8 mouse cellular contexts compared by ENCODE assay signal in the genomic region with DNA sequence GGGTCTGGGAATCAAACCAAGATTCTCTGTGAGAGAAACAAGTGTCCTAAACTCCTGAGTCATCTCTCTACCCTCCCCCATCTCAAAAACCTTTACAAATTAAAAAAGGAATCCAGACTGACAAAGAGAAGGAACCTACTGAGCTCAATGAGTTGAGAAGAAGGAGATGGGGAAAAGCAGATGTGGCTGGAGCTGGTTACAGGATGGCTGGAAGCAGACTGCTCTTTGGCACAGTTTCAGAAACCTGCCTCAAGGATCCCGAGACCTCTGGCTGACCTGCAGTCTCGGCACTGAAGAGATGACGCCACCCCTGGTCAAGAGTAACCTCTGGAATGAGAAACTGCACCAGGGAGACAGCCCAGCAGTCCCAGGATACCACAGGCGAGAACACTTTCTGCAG.
DNase-seq lines count a peak whose midpoint lies in the region; ATAC-seq and TF ChIP-seq lines count a peak whose summit lies in the region.

No protein-coding gene starts in this region.

- H3K4me1 ChIP-seq in heart, embryonic 10.5 days: peaks cover 32% of the 10 kb centered on the region
- peaks cover 14% of the 10 kb centered on the region; the same call in 1 of the 2 replicates for H3K4me1 ChIP-seq in heart, postnatal 0 days (ENCODE audit: control insufficient read depth, insufficient read depth)
- H3K4me1 ChIP-seq in forebrain, embryonic 10.5 days: peaks cover 24% of the 10 kb centered on the region

- no peak overlapping the region for H3K27ac ChIP-seq in heart, embryonic 10.5 days
- H3K27ac ChIP-seq in heart, postnatal 0 days (ENCODE audit: low read depth): no peak overlapping the region
- no peak overlapping the region for H3K27ac ChIP-seq in forebrain, embryonic 10.5 days

- no peaks in the 10 kb centered on the region for H3K27me3 ChIP-seq in heart, embryonic 10.5 days (ENCODE audit: insufficient read depth, poor library complexity, severe bottlenecking)
- H3K27me3 ChIP-seq in heart, postnatal 0 days (ENCODE audit: control insufficient read depth, insufficient read depth, low read length): no peaks in the 10 kb centered on the region
- no peaks in the 10 kb centered on the region for H3K27me3 ChIP-seq in forebrain, embryonic 10.5 days (ENCODE audit: poor library complexity, severe bottlenecking)

- TF ChIP-seq CTCF in heart, postnatal 0 days (IDR thresholded peaks at IDR 0.05; ENCODE audit: low read depth): no peak

- no peaks in the 10 kb centered on the region for H3K9me3 ChIP-seq in heart, embryonic 10.5 days
- no peaks in the 10 kb centered on the region for H3K9me3 ChIP-seq in heart, postnatal 0 days (replicated peaks; ENCODE audit: control insufficient read depth, low read length)
- no peaks in the 10 kb centered on the region for H3K9me3 ChIP-seq in forebrain, embryonic 10.5 days

- no peak; the same call in 1 of the 2 replicates for ATAC-seq in heart, postnatal 0 days (ENCODE audit: insufficient read depth, low read depth)
- ATAC-seq in activated CD4-positive, CD25-positive, alpha-beta regulatory T cell, adult 4 months: no peak
- ATAC-seq in cerebellum, adult (ENCODE audit: insufficient number of reproducible peaks, low FRiP score, low TSS enrichment): no peak

- 30% methylated on average over 4 of the region's 4 CpGs for WGBS in heart, embryonic 10.5 days
- WGBS in heart, postnatal 0 days: 16% methylated on average over 4 of the region's 4 CpGs
- WGBS in forebrain, embryonic 10.5 days: 54% methylated on average over 4 of the region's 4 CpGs

- H3K4me3 ChIP-seq in heart, embryonic 10.5 days: no peak overlapping the region
- H3K4me3 ChIP-seq in heart, postnatal 0 days (ENCODE audit: low read depth, low read length): no peak overlapping the region
- H3K4me3 ChIP-seq in forebrain, embryonic 10.5 days: no peak overlapping the region

- TF ChIP-seq EP300 in heart, postnatal 0 days (IDR thresholded peaks at IDR 0.05; ENCODE audit: low read depth): no peak

- DNase-seq in heart, adult 18-20 months: peak; percentile 39 to 64
- no peak for DNase-seq in heart, embryonic 10.5 days (ENCODE audit: low spot score)
- DNase-seq in adrenal gland, adult 8-10 months: peak; percentile 71
- DNase-seq in heart, postnatal 0 days (ENCODE audit: low spot score): peak; percentile 42
- peak; percentile 50 for DNase-seq in lung, postnatal 25 days (ENCODE audit: low spot score)
- no peak for DNase-seq in forebrain, embryonic 10.5 days (ENCODE audit: extremely low spot score, low spot score)

- H3K9ac ChIP-seq in heart, postnatal 0 days (replicated peaks; ENCODE audit: low read depth, low read length): no peak overlapping the region

- no peak overlapping the region for H3K4me2 ChIP-seq in heart, postnatal 0 days (ENCODE audit: low read depth, low read length)

- H3K36me3 ChIP-seq in heart, embryonic 10.5 days: no peaks in the 10 kb centered on the region
- H3K36me3 ChIP-seq in heart, postnatal 0 days (replicated peaks; ENCODE audit: control insufficient read depth, insufficient read depth, low read length): no peaks in the 10 kb centered on the region
- H3K36me3 ChIP-seq in forebrain, embryonic 10.5 days (replicated peaks): no peaks in the 10 kb centered on the region

Comparison
In these comparisons a context has a peak if more than half of its experiments do, and no peak if none do; other contexts are left out.
1. DNase-seq: peak in heart, adult 18-20 months (2 of 2), adrenal gland, adult 8-10 months (single experiment), heart, postnatal 0 days (single experiment) and lung, postnatal 25 days (single experiment); none in heart, embryonic 10.5 days (single experiment) and forebrain, embryonic 10.5 days (single experiment).